Mouse (Mus musculus) hindbrain, postnatal 0 days (tissue): ENCODE results near the gene Ccdc85c. TPM values are rescaled to one million over a fixed set of nuclear protein-coding genes. Genes with fewer than 3 reads are reported as not detected.

Source experiments
- ATAC-seq: fragments of 200-750 bp; cut with Nextera tagmentation; 2 replicates; pipeline ENCODE4 v1.8.0; 2017; ENCODE audit warnings: mild to moderate bottlenecking, moderate TSS enrichment, moderate library complexity
- DNase-seq: peaks from one replicate; pipeline ENCODE4 v3.0.0-alpha.2; 2015; ENCODE audit warnings: low spot score
- H3K27ac ChIP-seq: fragments of 300-500 bp; sonication (generic); 2 replicates; pipeline ENCODE4 v1.5.1; 2014; ENCODE audit warnings: mild to moderate bottlenecking
- H3K27me3 ChIP-seq: fragments of 300-500 bp; sonication (generic); 2 replicates; pipeline ENCODE4 v1.6.1; 2014; ENCODE audit warnings: low read length, mixed read lengths; ENCODE audit not compliant: insufficient read depth
- H3K36me3 ChIP-seq: fragments of 300-500 bp; sonication (generic); 2 replicates; pipeline ENCODE4 v1.6.1; 2014; ENCODE audit warnings: low read length, mixed read lengths; ENCODE audit not compliant: insufficient read depth
- H3K4me1 ChIP-seq: fragments of 300-500 bp; sonication (generic); 2 replicates; pipeline ENCODE4 v1.6.1; 2014; ENCODE audit warnings: antibody characterized with exemption, low read length, mixed read lengths; ENCODE audit not compliant: insufficient read depth
- H3K4me2 ChIP-seq: fragments of 300-500 bp; sonication (generic); 2 replicates; pipeline ENCODE4 v1.6.1; 2014; ENCODE audit warnings: low read depth, mild to moderate bottlenecking, low read length, moderate library complexity, mixed read lengths
- H3K4me3 ChIP-seq: fragments of 300-500 bp; sonication (generic); 2 replicates; pipeline ENCODE4 v1.5.1; 2014; ENCODE audit warnings: low read length
- H3K9ac ChIP-seq: fragments of 300-500 bp; sonication (generic); replicated peaks from 2 replicates; pipeline ENCODE4 v1.6.1; 2014; ENCODE audit warnings: mild to moderate bottlenecking, low read length, moderate library complexity, mixed read lengths
- H3K9me3 ChIP-seq: fragments of 300-500 bp; sonication (generic); 2 replicates; pipeline ENCODE4 v1.6.1; 2016; ENCODE audit warnings: low read length, mixed read lengths
- CTCF ChIP-seq: IDR thresholded peaks from 2 replicates; pipeline ENCODE4 v1.5.1; 2016; ENCODE audit warnings: antibody characterized with exemption, control low read depth, low read depth
- WGBS: fragments of 180-500 bp; shearing (Covaris S2); extraction: QIAGEN DNeasy Blood & Tissue Kit; methylation state at CpG from one replicate; pipeline ENCODE4 v1.1.7; 2014; 5-methylcytosine and 5-hydroxymethylcytosine counted together
- polyA plus RNA-seq: library from polyadenylated mRNA; unstranded; fragments of >200 nt; fragmentation: Nextera tagmentation; extraction: Ambion mirVana; gene quantifications from 2 replicates; pipeline ENCODE4 v1.2.1, GENCODE M21; 2015
- total RNA-seq: library from RNA; depleted of rRNA; stranded (reverse); fragments of >200 nt; gene quantifications from 2 replicates; pipeline ENCODE4 v1.2.3, GENCODE M21; 2014

Gene Ccdc85c
- total and polyA plus RNA-seq, 2 experiments from 2014 or later = 17.0 to 94.7 TPM

GRCm38 (mm10) chr12:108315818-108316217 lies 40.6 kb upstream of the Ccdc85c start:
- H3K4me2 ChIP-seq = no peak overlapping the region
- ATAC-seq (no peak), DNase-seq (no peak)
- H3K9ac ChIP-seq = no peak overlapping the region
- H3K36me3 ChIP-seq = no peaks in the 10 kb centered on the region
- H3K4me3 ChIP-seq = no peak overlapping the region
- 0 out of 2 replicates have a peak, but pooled peaks cover 10% of the 10 kb centered on the region for H3K27me3 ChIP-seq
- no peak overlapping the region for H3K27ac ChIP-seq
- 0 out of 2 replicates have a peak, but pooled peaks cover 3% of the 10 kb centered on the region for H3K4me1 ChIP-seq
- no peak for TF ChIP-seq CTCF
- no peaks in the 10 kb centered on the region for H3K9me3 ChIP-seq
- WGBS = 63% methylated on average over 10 of the region's 10 CpGs

- no peak overlapping the region for H3K4me2 ChIP-seq
- 0 out of 2 replicates have a peak, but pooled peaks cover 3% of the 10 kb centered on the region for H3K27me3 ChIP-seq
- DNase-seq = no peak
- H3K9ac ChIP-seq = no peak overlapping the region
- H3K4me1 ChIP-seq = 0 out of 2 replicates have a peak, but pooled peaks cover under 1% of the 10 kb centered on the region
- H3K4me3 ChIP-seq = no peak overlapping the region
- H3K9me3 ChIP-seq = no peaks in the 10 kb centered on the region
- H3K27ac ChIP-seq = no peak overlapping the region
- no peaks in the 10 kb centered on the region for H3K36me3 ChIP-seq
- WGBS = 84% methylated on average over 1 of the region's 1 CpGs
- ATAC-seq = no peak
- no peak for TF ChIP-seq CTCF
Measured at GRCm38 (mm10) chr12:108313244-108313772, 38.1 kb upstream of the Ccdc85c start.

GRCm38 (mm10) chr12:108312432-108312851 lies 37.2 kb upstream of the Ccdc85c start:
- Histone ChIP-seq H3K9ac (no peak overlapping the region), H3K36me3 (no peaks in the 10 kb centered on the region), H3K27ac (no peak overlapping the region), H3K4me3 (no peak overlapping the region), H3K4me1 (no peaks in the 10 kb centered on the region), H3K27me3 (no peaks in the 10 kb centered on the region), H3K4me2 (no peak overlapping the region), H3K9me3 (no peaks in the 10 kb centered on the region)
- no peak for DNase-seq
- no peak for ATAC-seq
- 29% methylated on average over 6 of the region's 6 CpGs for WGBS
- TF ChIP-seq CTCF = no peak

GRCm38 (mm10) chr12:108311741-108312290 lies 36.6 kb upstream of the Ccdc85c start:
- no peak for ATAC-seq
- H3K27ac ChIP-seq = no peak overlapping the region
- no peak for DNase-seq
- TF ChIP-seq CTCF = no peak
- H3K9me3 ChIP-seq = no peaks in the 10 kb centered on the region
- no peak overlapping the region for H3K4me3 ChIP-seq
- H3K27me3 ChIP-seq = no peaks in the 10 kb centered on the region
- 88% methylated on average over 27 of the region's 27 CpGs for WGBS
- no peaks in the 10 kb centered on the region for H3K4me1 ChIP-seq
- H3K9ac ChIP-seq = no peak overlapping the region
- no peaks in the 10 kb centered on the region for H3K36me3 ChIP-seq
- no peak overlapping the region for H3K4me2 ChIP-seq

GRCm38 (mm10) chr12:108310456-108311027 lies 35.3 kb upstream of the Ccdc85c start:
- no peaks in the 10 kb centered on the region for H3K36me3 ChIP-seq
- H3K27ac ChIP-seq = no peak overlapping the region
- H3K4me1 ChIP-seq = 0 out of 2 replicates have a peak, but pooled peaks cover 3% of the 10 kb centered on the region
- no peaks in the 10 kb centered on the region for H3K27me3 ChIP-seq
- H3K9me3 ChIP-seq = no peaks in the 10 kb centered on the region
- ATAC-seq (no peak), DNase-seq (no peak)
- H3K9ac ChIP-seq = no peak overlapping the region
- no peak overlapping the region for H3K4me2 ChIP-seq
- TF ChIP-seq CTCF = no peak
- no peak overlapping the region for H3K4me3 ChIP-seq
- WGBS = 63% methylated on average over 7 of the region's 7 CpGs

- ATAC-seq (no peak), DNase-seq (no peak)
- WGBS = 87% methylated on average over 4 of the region's 4 CpGs
- H3K4me1 ChIP-seq = 0 out of 2 replicates have a peak, but pooled peaks cover 3% of the 10 kb centered on the region
- H3K27ac ChIP-seq = no peak overlapping the region
- H3K4me2 ChIP-seq = no peak overlapping the region
- no peak overlapping the region for H3K9ac ChIP-seq
- TF ChIP-seq CTCF = no peak
- no peaks in the 10 kb centered on the region for H3K36me3 ChIP-seq
- H3K27me3 ChIP-seq = no peaks in the 10 kb centered on the region
- H3K4me3 ChIP-seq = no peak overlapping the region
- no peaks in the 10 kb centered on the region for H3K9me3 ChIP-seq
Measured at GRCm38 (mm10) chr12:108310041-108310440, 34.8 kb upstream of the Ccdc85c start.
